Mouse (Mus musculus) G1E (cell line): Measurements from ENCODE around the gene Rbp4.

Experiments
- CTCF ChIP-seq: IDR thresholded peaks from 2 replicates; pipeline ENCODE4 v1.5.1; 2012; ENCODE audit warnings: low read depth, low read length, inconsistent platforms, mixed read lengths
- GATA1 ChIP-seq: IDR thresholded peaks from 2 replicates; pipeline ENCODE4 v1.6.1; 2012; ENCODE audit warnings: borderline replicate concordance, low read length, inconsistent platforms, mixed read lengths
- GATA2 ChIP-seq: IDR thresholded peaks from 2 replicates; pipeline ENCODE4 v1.6.1; 2012; ENCODE audit warnings: low read depth, low read length, inconsistent platforms, borderline replicate concordance
- POLR2AphosphoS5 ChIP-seq: IDR thresholded peaks from 2 replicates; pipeline ENCODE4 v1.6.1; 2012; ENCODE audit warnings: low read depth, low read length, inconsistent platforms; ENCODE audit not compliant: insufficient replicate concordance
- TAL1 ChIP-seq: conservative IDR thresholded peaks from 2 replicates; pipeline ENCODE4 v1.6.1; 2012; ENCODE audit warnings: low read depth, low read length, inconsistent platforms, mixed read lengths

GRCm38 (mm10) chr19:38133986-38134385 lies 8.9 kb upstream of the Rbp4 start:
- TF ChIP-seq CTCF (no peak), TAL1 (no peak), GATA2 (no peak), POLR2AphosphoS5 (no peak), GATA1 (no peak)
